Mouse (Mus musculus): ENCODE data around the gene Ccdc127.
A peak's percentile ranks its signal among the peaks of the same experiment; 100 is the strongest.

The Ccdc127 gene

DNA sequence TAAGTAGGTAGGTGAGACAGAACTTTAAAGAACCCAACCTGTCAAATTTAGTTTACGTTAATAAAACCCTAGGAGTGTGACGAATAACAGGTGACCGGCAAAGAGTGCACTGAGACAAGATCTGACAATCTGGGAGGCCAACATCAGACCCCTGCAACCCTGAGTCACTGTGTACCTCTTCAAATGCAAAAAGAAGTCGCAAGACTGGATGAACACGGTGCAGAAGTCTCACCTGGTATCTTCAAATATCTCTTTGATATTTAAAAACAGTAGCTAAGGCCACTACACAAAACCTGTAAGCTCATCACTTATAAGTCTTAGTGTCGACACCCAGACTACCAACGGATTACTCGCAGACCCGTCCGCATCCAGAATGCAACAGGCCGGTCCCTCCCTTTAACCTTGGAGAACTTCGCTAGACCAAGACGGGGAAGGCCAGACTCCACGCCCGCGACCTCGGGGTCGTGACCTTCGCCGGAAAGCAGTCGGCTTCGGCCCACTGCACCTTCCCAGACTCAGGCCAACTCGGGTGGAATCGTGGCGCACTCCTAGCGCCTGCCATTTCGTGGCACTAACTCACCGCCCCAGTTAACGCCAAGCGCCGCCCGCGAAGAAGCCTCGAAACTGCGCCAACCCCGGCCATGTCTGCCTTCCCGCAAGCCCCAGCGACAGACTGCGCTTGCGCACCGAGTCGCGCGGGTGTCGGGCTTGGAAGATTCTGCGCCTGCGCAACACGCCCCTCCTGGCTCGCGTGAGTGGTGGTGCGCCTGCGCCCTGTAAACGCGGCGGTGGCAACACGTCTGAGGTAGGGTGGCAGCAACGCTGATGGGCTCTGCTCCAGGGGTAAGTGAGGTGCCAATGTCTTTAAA lies at the start of gene Ccdc127, which contains the start of gene Sdha:
Gene Ccdc127, plus strand, starts transcription at position 744 of the 869 bp plus-strand sequence.
Gene Sdha, minus strand, starts transcription at position 715 of the 869 bp plus-strand sequence.
- peak; percentile 97 for DNase-seq

DNA sequence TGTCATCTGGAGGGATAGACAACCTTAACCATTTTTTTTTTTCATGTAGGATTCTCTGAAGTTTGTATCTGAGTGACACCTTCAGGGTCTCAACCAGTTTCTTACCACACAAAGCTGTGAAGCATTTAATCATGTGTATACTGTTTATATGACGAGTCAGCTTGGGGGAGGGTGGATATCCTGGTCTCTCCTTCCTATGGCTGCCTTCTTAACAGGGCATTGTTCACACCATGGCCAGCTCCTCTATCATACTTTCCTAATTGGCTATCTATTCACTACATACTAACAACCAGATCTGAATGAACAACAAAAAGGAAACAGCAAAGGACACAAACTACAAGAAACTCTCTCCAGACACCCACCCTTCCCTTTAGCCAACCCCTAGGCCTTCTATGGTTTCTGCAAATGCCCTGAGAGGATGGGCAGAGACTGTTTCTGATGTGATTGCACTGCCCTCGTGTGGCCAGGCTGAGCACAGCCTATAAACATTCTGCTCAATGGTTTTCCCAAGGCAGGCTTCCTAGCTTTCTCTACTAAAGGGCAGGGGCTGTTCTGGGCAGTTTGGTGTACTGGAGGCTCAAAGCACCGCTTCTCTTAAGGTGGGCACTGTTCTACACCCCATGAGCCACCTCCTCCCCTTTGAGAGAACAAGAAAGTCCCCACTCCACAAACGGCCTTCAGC lies 49.0 kb upstream of the Ccdc127 start:
- peak; percentile 72 for DNase-seq

DNA sequence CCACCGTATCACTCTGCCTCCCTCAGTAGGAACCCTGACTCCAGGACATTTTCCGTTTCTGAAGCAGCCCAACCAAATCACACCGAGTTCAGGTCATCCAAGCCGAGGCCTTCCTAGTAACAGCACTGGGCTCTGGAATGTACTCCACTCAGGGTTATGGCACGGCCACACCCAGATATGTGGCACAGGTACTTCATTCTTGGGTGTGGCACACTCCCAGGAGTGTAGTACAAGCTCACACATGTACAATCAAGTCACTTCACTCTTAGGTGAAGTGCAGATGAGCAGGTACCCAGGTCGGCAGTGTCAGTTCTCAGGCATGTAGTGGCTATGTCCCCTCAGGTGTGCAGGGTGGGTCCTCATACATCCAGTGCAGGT lies 48.5 kb upstream of the Ccdc127 start:
- DNase-seq, result no peak

DNA sequence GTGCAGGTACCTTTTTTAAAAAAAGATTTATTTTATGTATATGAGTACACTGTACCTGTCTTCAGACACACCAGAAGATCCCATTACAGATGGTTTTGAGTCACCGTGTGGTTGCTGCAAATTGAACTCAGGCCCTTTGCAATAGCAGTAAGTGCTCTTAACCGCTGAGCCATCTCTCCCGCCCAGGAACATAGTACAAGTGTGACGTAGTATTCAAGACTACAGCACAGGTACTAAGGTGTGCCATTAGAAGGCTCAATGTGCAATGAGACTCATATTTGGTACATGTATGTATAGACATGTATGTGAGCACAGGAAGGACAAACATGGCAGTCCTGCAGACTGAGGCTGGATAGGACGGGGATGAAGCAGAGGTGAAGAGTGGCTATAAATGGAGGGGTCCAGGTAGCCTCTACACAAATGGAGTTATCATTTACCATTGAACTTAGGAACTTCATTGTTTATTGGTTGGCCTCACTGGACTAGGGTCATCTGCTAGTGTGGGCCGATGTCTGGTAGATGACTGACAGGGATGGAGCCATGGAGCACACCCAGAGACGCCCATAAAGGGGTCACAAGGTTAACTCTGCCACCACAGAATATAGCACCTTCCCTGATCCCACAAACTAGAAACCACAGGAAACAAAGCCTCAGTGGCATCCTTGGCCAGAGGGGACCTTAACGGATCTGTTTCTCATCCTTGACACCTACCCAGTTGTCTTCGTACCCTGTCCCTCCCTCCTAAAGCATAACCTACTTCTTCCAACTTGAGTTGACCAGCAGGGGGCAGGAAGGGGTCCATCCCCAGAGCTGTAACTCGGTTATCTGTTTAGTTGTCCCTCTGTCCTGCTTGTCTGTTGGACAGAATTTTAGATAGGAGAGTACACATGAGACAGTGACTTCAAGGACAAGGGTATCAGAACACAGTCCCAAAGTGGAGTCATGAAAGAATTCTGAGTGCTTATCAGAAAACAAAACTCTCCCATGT lies 47.8 kb upstream of the Ccdc127 start:
- no peak for DNase-seq

DNA sequence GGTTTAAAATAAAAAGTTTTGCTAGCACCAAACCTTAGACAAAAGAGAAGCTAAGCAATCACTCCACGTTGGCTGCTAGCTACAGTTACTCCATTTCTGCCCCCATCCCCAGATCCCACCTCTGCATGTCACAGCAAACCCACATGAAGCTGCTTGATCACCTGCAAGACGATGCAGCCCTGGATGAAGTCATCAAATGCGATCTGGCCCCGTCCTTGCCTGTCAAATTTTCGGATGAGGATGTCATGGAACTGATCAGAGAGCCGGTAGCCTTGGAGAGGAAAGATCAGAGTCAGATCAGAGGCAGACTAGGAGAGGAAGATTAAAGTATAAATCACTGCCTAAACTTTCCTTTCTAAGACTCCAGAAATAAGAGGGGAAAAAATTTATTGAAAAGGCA lies 44.7 kb upstream of the Ccdc127 start:
- no peak for DNase-seq

DNA sequence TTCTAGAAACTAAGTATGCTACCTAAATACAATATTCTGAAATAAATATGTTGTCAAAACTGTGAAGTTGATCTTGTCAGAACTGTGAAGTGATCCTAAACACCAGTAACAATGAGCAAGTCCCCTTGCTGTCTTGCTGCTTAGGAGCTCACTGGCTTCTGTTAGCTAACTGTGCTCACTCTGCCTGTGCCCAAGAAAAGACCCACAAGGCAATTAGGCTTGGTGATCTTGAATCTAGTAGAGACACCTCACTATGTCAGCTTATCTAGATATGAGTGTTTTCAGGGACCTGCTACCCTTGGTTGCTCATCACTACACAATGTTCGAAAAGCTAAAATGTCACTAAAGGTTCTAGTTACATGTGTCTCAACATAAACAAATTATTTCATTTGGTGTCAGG lies 44.3 kb upstream of the Ccdc127 start:
- DNase-seq, result no peak

DNA sequence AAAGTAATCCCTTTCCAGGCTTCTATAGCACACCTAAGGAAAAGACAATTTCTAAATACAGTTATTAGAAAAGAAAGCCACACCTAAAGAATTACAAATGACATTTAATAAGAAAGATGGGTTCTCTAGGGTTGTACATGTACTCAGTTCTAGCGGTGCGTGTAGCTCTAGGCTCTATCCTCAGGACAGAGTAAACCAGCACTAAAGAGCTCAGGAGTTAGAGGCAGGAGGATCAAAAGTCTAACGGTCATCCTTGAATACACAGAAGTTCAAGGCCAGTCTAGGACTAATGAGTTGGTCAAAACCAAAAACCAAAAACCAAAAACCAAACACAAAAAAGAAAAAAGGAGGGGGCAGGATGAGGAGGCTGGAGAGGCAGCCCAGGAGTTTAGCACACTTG lies 35.5 kb upstream of the Ccdc127 start:
- no peak for DNase-seq

DNA sequence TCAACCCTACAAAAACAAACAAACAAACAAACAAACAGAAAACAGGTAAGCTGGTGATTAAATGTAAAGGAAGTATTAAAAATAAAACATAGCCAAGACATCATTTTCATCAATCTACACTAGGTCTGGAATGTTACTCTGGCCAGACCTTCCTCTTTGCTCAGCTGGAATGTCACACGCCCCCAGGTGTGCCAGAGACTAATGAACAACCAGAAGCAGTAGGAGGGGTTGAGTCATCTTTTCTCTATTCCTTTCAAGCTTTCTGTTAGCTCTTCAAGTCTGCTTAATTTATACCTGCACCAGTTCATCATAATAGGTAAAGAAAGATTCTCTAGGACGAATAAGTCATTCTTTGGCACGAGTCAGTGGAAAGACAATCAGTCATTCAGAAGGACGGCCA lies 33.7 kb upstream of the Ccdc127 start:
- no peak for DNase-seq

DNA sequence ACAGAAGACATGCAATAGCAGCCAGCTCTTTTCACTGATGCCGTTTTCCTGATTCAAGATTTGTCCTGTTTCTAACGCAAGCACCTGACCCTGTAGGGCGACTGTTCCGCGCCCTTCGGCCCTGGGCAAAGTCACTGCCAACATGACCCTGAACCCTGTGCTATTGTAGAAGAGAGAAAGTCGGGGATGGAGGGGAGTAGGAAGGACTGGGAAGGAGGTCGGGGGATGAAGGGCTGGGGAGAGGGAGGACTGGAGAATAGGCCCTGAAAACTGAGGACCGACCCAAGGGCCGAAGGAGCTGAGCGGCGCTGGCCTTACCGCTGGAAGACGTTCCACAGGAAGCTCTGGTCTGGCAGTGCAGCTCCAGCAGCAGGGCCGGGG lies 33.3 kb upstream of the Ccdc127 start:
- peak; percentile 59 for DNase-seq

DNA sequence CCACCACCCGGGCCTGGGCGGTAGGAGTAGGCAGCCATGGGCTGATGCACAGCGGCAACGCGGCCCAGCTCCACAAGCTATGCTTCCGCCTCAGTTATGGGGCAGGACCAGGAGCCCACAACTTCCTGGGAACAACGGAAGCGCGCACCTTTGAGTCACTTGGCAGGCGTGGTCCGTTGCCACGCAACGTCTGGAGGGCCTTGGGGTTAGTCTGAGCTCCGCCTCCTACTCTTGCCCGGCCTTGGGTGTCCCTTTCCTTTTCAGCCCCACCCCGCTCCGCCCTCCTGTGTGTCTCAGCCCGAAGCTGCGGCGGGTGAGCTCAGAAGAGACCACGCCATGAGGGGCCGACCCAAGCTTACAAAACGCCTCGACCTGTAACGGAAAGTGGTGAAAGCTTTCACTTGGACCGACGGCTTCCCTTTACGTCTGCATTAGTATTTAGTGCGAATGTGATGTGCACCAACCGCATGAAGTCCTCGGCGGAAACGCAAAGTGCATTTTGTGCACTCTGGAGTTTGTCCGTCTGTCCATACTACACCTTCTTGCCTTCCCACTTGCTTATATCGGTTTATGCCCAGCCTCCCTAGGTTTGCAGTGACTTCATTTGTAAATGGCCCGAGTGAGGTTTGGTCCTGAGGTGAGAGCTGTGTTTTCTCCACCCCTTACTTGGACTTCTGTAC lies 32.8 kb upstream of the Ccdc127 start, which contains the start of gene Pdcd6:
Gene Pdcd6, minus strand, starts transcription at position 411 of the 680 bp plus-strand sequence.
- peak; percentile 97 for DNase-seq

DNA sequence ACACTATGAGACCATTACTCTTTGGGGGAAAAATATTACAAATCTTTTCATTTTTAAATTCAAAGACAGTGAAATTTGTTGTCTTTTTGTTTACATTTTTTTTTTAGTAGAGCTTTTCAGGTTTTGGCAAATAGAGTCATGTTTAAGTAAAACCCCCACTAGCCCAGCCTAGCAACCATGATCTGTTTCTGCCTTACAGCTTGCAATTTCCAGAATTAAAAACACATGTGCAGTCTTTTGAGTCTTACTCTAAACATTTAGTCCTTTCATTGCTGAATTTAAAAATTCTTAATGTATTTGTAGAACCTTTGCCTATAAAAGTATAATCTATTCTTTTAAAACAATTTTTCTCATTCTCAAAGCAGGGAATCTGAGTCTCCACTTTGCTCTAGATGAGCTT lies 20.8 kb upstream of the Ccdc127 start:
- DNase-seq, result no peak

DNA sequence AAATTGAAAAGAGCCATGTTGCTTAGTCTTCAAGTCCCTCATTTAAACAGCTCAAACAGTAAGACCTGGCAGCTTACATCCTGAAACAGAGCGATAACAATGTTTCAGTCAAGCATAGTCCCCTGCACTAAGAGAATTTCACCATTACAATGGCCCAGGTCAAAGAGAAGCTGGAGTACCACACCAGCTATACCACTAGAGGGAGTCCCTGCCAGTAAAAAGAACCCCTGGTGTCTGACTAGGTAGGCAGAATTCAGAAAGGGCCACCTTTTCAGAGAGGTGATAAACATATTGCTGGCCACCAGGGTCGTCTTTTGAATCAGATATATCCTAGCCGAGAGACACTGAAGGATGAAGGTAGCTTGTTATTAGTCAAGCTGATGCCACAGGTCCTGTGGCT lies 9.1 kb upstream of the Ccdc127 start:
- DNase-seq, result peak; percentile 62

DNA sequence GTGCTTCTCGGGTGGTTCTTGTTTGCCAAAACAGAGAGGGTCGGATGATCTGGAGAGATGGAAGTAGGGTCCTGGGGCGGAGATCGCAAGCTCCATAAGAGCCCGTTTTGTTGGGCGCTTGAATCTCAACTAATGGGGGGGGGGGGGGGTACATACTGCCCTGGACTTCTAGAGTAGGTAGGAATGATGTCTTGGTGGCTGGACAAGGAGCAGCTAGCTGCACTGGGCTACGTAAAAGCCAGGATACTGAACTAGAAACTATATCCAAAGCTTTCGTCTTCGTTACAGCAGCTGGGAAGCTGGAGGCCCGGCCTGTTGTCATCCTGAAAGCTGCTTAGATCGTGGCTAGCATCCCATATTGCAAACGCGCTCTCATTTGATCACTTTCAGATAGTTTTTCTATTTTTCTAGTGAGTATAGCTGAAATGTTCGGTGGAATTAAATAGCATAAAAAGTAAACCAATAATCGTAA lies 362 bp downstream of the Ccdc127 start:
- DNase-seq, result no peak

DNA sequence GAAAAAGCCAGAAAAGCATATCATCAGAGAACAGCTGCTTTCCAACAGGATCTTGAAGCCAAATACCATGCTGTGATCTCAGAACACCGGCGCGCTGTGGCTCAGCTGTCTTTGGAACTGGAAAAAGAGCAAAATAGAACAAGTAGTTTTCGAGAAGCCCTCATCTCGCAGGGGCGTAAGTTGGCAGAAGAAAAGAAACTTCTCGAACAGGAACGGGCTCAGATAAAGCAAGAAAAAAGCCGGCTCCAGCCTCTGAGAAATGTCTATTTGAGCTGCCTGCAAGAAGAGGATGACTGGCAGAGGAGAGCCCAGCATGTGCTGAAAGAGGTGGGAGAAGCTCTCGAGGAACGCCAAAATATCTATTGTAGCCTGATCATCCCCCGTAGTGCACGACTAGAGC lies 6.4 kb downstream of the Ccdc127 start:
- no peak for DNase-seq

DNA sequence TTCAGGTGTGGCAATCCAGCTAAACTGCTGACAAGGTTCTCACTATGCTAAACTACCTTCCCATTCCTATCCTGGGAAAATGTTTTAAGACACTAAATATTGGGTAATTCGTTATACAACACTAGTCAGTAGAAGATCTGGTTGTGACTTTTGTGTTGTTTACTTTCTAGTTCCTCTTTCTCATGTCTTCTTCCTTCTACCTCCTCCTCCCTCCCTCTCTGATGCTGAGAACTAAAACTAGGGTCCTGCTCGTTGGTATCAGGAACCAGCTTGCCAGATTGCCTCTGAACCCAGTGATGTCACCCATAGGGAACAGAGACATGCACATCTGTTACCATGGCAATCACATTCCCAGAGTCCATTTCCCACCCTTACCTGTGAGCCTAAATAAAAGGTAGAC lies 12.1 kb downstream of the Ccdc127 start:
- DNase-seq, result no peak

DNA sequence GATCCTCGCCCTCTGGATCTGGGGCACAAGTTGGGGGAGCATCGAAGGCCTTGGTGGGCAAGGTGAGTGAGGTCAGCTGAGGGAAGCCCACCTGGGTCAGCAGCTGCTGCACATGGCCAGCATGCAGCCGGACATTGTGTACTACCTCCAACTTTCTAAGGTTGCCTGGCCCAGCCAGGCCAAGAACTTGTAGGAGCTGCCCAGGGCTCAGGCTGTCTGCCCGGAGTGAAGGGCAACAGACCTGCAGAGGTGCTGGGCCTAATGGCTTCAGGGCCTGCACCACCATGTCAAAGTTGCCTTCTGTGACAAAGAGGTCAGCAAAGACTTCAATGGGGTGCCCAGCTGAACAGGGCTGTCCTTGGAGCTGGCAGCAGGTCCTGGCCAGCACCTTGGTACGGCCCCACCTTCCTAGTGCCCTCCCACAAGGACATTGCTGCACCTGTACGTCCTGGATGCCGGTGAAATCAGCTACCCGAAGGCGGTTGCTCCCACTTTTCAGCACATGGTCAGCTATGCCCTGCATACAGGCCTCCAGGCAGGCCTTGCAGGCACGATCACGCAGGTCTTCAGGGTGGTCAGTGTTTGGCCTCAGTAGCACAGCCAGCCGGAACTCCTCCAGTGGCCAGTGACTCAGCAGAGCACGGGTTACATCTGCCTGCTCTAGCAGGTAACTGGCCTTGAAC lies 13.2 kb downstream of the Ccdc127 start:
- DNase-seq, result peak; percentile 39

DNA sequence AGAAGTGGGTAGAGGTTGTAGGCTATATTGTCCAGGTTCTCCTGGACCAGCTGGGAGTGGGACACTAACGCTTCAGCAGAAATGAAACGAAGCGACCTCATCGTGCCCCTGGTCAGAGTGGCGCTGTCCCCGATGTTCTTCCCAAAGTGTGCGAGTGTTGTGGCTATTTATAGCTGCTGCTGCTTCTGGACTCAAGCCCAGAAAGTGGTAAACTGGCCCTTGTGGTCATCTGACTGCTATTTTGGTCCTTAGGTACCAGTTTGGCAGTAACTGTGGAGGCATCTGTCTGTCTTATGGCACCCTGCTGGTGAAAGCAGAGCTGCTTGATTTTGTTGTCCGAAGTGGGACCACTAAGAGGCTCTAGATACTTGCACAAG lies 13.7 kb downstream of the Ccdc127 start, which contains the start of gene Lrrc14b:
Gene Lrrc14b, minus strand, starts transcription at position 147 of the 377 bp plus-strand sequence.
- DNase-seq, result peak; percentile 52

DNA sequence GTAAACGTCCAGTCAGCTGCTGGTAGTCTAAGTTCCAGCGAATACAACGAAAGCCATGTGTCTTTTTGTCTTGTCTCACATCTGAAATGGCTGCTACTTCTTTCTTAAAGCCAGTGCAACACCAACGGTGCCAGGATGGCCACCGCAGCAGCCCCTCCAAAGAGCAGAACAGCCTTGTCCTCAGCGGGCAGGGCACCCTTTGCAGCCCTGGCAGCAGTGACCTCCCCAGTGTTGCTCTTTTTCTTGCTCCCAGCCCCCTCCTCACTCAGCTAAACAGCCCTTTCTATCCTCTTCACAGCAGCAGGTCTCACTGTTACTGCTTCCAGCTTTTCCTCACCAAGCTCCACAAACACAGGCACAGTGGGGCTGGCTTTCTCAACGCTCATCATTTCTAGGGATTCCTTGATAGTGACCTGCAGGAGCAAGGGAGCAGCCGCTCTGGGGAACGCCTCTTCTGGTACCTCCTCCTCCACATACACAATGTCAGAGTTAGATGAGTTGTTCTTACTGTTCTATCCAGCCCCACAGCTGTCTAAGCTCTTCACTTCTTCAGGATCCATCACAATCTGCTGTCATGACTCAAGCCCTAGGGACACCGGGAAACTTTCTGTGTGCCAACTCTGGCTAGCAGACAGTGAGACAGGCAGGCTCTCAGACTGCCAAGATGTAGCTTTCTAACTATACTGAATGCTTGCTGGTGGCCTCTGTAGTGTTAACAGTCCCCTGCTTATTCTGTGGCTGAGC lies 31.6 kb downstream of the Ccdc127 start:
- DNase-seq, result no peak

DNA sequence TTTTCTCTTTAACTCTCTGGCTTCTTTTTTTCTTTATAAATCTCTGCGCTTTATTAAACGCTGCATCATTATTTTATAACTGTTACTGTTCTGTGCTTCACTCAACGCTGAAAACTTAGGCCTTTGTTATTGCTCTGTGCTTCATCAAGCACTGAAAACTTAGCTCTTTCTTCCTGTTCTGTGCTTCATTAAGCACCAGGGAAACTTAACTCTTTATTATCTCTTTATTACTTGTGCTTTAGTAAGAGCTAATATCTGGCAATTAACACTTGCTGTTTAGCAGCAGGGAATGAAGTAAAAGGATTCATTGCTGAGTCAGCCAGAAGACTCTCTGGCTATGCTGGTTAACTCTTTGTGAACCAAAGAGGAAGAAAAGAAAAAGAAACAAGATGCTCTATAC lies 32.2 kb downstream of the Ccdc127 start:
- no peak for DNase-seq

DNA sequence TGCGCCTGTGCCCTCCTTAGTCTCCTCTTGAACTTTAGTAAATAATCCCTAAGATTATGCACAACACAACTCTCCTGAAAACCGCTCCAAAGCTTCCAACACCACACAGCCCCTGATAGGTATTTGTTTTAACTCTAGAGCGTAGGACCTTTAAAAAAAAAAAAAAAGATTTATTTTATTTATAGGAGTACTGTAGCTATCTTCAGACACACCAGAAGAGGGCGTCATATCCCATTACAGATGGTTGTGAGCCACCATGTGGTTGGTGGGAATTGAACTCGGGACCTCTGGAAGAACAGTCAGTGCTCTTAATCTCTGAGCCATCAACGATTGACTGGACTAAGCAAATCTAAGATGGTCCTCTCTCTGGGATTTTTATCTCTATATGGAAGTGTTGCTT lies 39.6 kb downstream of the Ccdc127 start:
- DNase-seq, result no peak

Data from kidney, adult 9 months (tissue).